Mouse (Mus musculus) MEL (cell line): Measurements from ENCODE around the gene Cxcl17. TPM values are rescaled to one million over a fixed set of nuclear protein-coding genes. Genes with fewer than 3 reads are reported as not detected.

Source experiments
- DNase-seq: peaks from one replicate; pipeline ENCODE4 v3.0.0; 2011; ENCODE audit warnings: low read depth, low spot score
- H3K27ac ChIP-seq: 2 replicates; pipeline ENCODE4 v1.5.1; 2012; ENCODE audit warnings: low read depth, mild to moderate bottlenecking, control low read depth, low read length, moderate library complexity; ENCODE audit not compliant: control insufficient read depth
- H3K27me3 ChIP-seq, 2 experiments: fragments of 150-350 bp in 1 of 2; sonication (generic) in 1 of 2; 2 replicates each; pipeline ENCODE4 v1.6.1; 2012; ENCODE audit warnings: low read length in 2 of 2, mild to moderate bottlenecking in 2 of 2, improper control_type of control experiment in 1 of 2, moderate library complexity in 1 of 2; ENCODE audit not compliant: insufficient read depth in 2 of 2, control insufficient read depth in 1 of 2
- H3K36me3 ChIP-seq, 2 experiments: 2 replicates each; pipeline ENCODE4 v1.6.1; 2012 to 2014; ENCODE audit warnings: low read length in 2 of 2, improper control_type of control experiment in 1 of 2, inconsistent platforms in 1 of 2, mild to moderate bottlenecking in 1 of 2; ENCODE audit not compliant: insufficient read depth in 2 of 2, control insufficient read depth in 1 of 2
- H3K4me1 ChIP-seq, 2 experiments: fragments of 150-350 bp in 1 of 2; sonication (generic) in 1 of 2; 2 replicates each; pipeline ENCODE4 v1.6.1; 2012; ENCODE audit warnings: low read length in 2 of 2, improper control_type of control experiment in 1 of 2, mild to moderate bottlenecking in 1 of 2; ENCODE audit not compliant: insufficient read depth in 2 of 2, control insufficient read depth in 1 of 2
- H3K4me3 ChIP-seq, 2 experiments: fragments of 150-350 bp in 1 of 2; sonication (generic) in 1 of 2; 2 replicates each; pipeline ENCODE4 v1.5.1; 2012; ENCODE audit warnings: low read depth in 2 of 2, low read length in 2 of 2, mild to moderate bottlenecking in 2 of 2, moderate library complexity in 2 of 2, control low read depth in 1 of 2, improper control_type of control experiment in 1 of 2; ENCODE audit not compliant: control insufficient read depth in 1 of 2, insufficient read depth in 1 of 2
- H3K79me2 ChIP-seq: 2 replicates; pipeline ENCODE4 v1.6.1; 2012; ENCODE audit warnings: mild to moderate bottlenecking, low read length, moderate library complexity; ENCODE audit not compliant: control insufficient read depth, poor library complexity, insufficient read depth
- H3K9ac ChIP-seq: 2 replicates; pipeline ENCODE4 v1.6.1; 2012; ENCODE audit warnings: low read depth, mild to moderate bottlenecking, control low read depth, low read length, moderate library complexity; ENCODE audit not compliant: control insufficient read depth, poor library complexity, severe bottlenecking
- H3K9me3 ChIP-seq: fragments of 150-350 bp; sonication (generic); replicated peaks from 2 replicates; pipeline ENCODE4 v1.6.1; 2012; ENCODE audit warnings: mild to moderate bottlenecking, low read length, improper control_type of control experiment, moderate library complexity; ENCODE audit not compliant: insufficient read depth
- BHLHE40 ChIP-seq: IDR thresholded peaks from 2 replicates; pipeline ENCODE4 v1.6.1; 2012; ENCODE audit warnings: low read depth, mild to moderate bottlenecking, inconsistent platforms, low read length, improper control_type of control experiment, borderline replicate concordance
- CHD2 ChIP-seq: IDR thresholded peaks from 2 replicates; pipeline ENCODE4 v1.6.1; 2011; ENCODE audit warnings: low read length, improper control_type of control experiment
- E2F4 ChIP-seq: IDR thresholded peaks from 2 replicates; pipeline ENCODE4 v1.6.1; 2011; ENCODE audit warnings: low read depth, low read length, improper control_type of control experiment, borderline replicate concordance
- EP300 ChIP-seq, 2 experiments: IDR thresholded peaks; 2 replicates each; pipeline ENCODE4 v1.6.1; 2011; ENCODE audit warnings: improper control_type of control experiment in 2 of 2, low read length in 2 of 2, low read depth in 1 of 2, mild to moderate bottlenecking in 1 of 2
- GATA1 ChIP-seq: IDR thresholded peaks from 2 replicates; pipeline ENCODE4 v1.6.1; 2011; ENCODE audit warnings: low read depth, low read length, improper control_type of control experiment
- JUND ChIP-seq: IDR thresholded peaks from 2 replicates; pipeline ENCODE4 v1.6.1; 2011; ENCODE audit warnings: low read depth, mild to moderate bottlenecking, improper control_type of control experiment, low read length
- MAX ChIP-seq: IDR thresholded peaks from 2 replicates; pipeline ENCODE4 v1.6.1; 2011; ENCODE audit warnings: low read length, improper control_type of control experiment
- SIN3A ChIP-seq: IDR thresholded peaks from 2 replicates; pipeline ENCODE4 v1.6.1; 2012; ENCODE audit warnings: low read length, improper control_type of control experiment, inconsistent platforms
- TCF12 ChIP-seq: IDR thresholded peaks from 2 replicates; pipeline ENCODE4 v1.6.1; 2014; ENCODE audit warnings: low read depth, mild to moderate bottlenecking, inconsistent platforms, low read length, improper control_type of control experiment, moderate library complexity
- ZKSCAN1 ChIP-seq: IDR thresholded peaks from 2 replicates; pipeline ENCODE4 v1.6.1; 2012; ENCODE audit warnings: low read depth, mild to moderate bottlenecking, inconsistent platforms, low read length, improper control_type of control experiment, moderate library complexity
- polyA plus RNA-seq, 2 experiments: library from polyadenylated mRNA; stranded (reverse) in 1 of 2; unstranded in 1 of 2; fragments of >175 nt in 1 of 2; fragments of >200 nt in 1 of 2; gene quantifications; 2 replicates each; pipeline versions ENCODE4 v1.2.1 to v1.2.4; 2012; ENCODE audit warnings: low replicate concordance in 2 of 2, low read depth in 1 of 2; ENCODE audit not compliant: insufficient read length in 2 of 2, insufficient read depth in 1 of 2, missing spikeins in 1 of 2
- total RNA-seq: library from RNA; depleted of rRNA; stranded (reverse); fragments of 300-350 nt; gene quantifications from 2 replicates; pipeline ENCODE4 v1.2.3, GENCODE M21; 2012

Cxcl17 gene
- total and polyA plus RNA-seq, 3 experiments, result not detected

DNA sequence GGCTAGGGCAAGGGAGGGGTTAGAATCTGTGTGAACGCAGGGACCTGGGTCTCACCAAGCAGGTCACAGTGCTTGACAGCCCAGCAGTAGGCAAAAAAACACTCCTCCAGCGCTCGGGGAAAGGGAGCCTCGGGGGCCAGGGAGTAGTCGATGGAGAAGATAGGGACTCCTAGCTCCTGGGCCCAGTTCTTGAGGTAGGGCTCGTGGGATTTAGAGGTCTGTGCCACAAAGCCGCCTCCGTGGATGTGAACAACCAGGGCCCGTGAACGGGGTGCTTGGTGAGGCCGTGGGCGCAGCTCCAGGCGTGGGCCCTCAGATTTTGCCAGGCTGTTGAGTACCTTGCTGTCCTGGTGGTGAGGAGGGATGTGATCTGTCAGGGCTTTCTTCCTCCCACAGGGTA lies 28.4 kb downstream of the Cxcl17 start:
- peaks cover 0 to 18% of the 10 kb centered on the region in 2 experiments; a peak in 2 of 4 replicates for H3K36me3 ChIP-seq

DNA sequence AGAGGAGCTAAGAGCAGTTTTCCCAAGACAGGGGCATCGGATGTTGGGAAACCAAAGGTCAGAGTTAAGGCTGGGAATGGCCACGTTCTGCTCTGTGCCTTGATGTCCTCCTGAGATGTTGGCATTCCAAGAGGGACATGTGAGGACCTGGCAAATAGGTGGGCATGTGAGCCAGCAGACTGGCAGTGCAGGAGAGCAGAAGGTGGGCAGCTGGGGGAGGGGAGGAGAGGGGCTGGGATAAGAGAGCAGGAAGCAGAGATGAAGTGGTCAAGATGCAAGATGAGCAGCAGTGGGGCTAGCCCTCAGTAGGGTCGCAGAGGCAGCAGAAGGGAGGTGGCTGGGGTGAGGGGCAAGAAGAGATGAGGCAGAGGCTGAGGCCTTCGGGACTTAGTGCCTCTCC lies 28.8 kb downstream of the Cxcl17 start:
- Histone ChIP-seq H3K9ac (no peak overlapping the region), H3K27ac (no peak overlapping the region), H3K79me2 (no peaks in the 10 kb centered on the region; the same call in 1 of the 2 replicates), H3K27me3 (no peaks in the 10 kb centered on the region), H3K4me3 (no peak overlapping the region), H3K36me3 (peaks cover 0 to 18% of the 10 kb centered on the region in 2 experiments; a peak in 2 of 4 replicates), H3K9me3 (no peaks in the 10 kb centered on the region), H3K4me1 (peaks cover 13 to 26% of the 10 kb centered on the region in 2 experiments)
- no peak for TF ChIP-seq TCF12
- DNase-seq, result no peak

More for the DNA sequence above, 28.4 kb downstream of the Cxcl17 start:
- no peak overlapping the region for H3K9ac ChIP-seq
- H3K4me3 ChIP-seq, result no peak overlapping the region
- H3K27me3 ChIP-seq, result no peaks in the 10 kb centered on the region
- no peak overlapping the region for H3K27ac ChIP-seq
- H3K79me2 ChIP-seq, result no peaks in the 10 kb centered on the region; the same call in 1 of the 2 replicates
- no peak for DNase-seq
- TF ChIP-seq BHLHE40 (no peak), MAX (no peak), ZKSCAN1 (no peak), SIN3A (no peak), CHD2 (no peak), GATA1 (no peak), JUND (no peak)
- no peaks in the 10 kb centered on the region for H3K9me3 ChIP-seq
- peaks cover 13 to 26% of the 10 kb centered on the region in 2 experiments for H3K4me1 ChIP-seq

DNA sequence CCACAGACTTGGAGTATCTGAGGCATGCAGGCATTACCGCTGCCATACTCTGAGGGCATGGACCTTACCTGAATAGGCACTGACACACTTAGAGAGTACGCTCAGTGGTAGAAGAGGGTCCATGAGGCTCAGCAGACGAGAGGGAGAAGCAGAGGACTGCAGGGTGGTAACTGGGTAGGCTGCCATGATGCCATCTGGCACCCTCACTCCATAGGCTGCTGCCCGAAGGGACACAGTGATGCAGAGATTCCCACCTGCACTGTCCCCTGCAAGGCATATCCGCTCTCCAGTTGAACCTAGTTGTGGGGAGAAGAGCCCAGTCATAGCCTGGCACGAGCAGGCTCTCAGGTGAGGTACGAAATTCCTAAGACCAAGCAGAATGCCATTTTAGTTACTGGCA lies 29.3 kb downstream of the Cxcl17 start:
- no peaks in the 10 kb centered on the region for H3K27me3 ChIP-seq
- peaks cover 0 to 18% of the 10 kb centered on the region in 2 experiments; a peak in 2 of 4 replicates for H3K36me3 ChIP-seq
- H3K4me3 ChIP-seq, result no peak overlapping the region
- peaks cover 13 to 26% of the 10 kb centered on the region in 2 experiments for H3K4me1 ChIP-seq
- H3K9me3 ChIP-seq, result no peaks in the 10 kb centered on the region
- no peaks in the 10 kb centered on the region; the same call in 1 of the 2 replicates for H3K79me2 ChIP-seq
- H3K27ac ChIP-seq, result no peak overlapping the region
- no peak overlapping the region for H3K9ac ChIP-seq
- TF ChIP-seq E2F4, result no peak
- TF ChIP-seq EP300 (IDR thresholded peaks at IDR 0.05; ENCODE audit: low read depth in 1 of 2, low read length in 2 of 2), result no peak
- DNase-seq, result no peak
